In the genomic region with DNA sequence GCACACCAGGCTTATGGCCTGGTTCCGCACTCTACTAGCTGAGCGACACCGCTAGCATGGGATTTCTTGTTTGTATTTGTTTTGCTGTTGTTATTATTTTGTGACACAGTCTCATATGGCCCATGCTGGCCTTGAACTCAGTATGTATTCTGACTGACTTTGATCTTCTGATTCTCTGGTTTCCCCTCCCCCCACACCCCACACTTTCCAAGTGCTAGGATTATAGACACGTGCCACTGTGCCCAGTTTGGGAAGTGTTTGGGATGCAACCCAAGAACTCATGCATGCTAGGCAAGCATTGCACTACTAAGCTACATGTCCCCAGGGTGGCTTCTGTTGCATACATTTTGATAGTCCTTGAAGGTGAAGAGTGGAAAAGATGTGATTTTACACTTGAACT, we compare ENCODE assay signal across 8 mouse cellular contexts. TPM values are rescaled to one million over a fixed set of nuclear protein-coding genes. Genes with fewer than 3 reads are reported as not detected.
A peak's percentile ranks its signal among the peaks of the same experiment; 100 is the strongest.
DNase-seq lines count a peak whose midpoint lies in the region; ATAC-seq and TF ChIP-seq lines count a peak whose summit lies in the region.

No protein-coding gene starts in this region.

- H3ac ChIP-seq in myocyte (ENCODE audit: control insufficient read depth, insufficient read length): peak overlapping the region; percentile 78

- H3K4me3 ChIP-seq in neural tube, embryonic 11.5 days (ENCODE audit: low read depth, low read length): peak overlapping the region; percentile 65
- H3K4me3 ChIP-seq in intestine, embryonic 14.5 days (ENCODE audit: low read depth, low read length): peak overlapping the region; percentile 83
- peak overlapping the region; percentile 84 for H3K4me3 ChIP-seq in myocyte

- no peak for TF ChIP-seq POLR2A in myocyte (IDR thresholded peaks at IDR 0.05; ENCODE audit: insufficient read length, low read depth)

- H3K4me2 ChIP-seq in neural tube, embryonic 11.5 days (ENCODE audit: low read depth): peak overlapping the region; percentile 62
- peak overlapping the region; percentile 59 for H3K4me2 ChIP-seq in intestine, embryonic 14.5 days (ENCODE audit: low read length)
- H3K4me2 ChIP-seq in myocyte (ENCODE audit: low read depth): peak overlapping the region; percentile 79

- intact Hi-C loops in gastrocnemius, postnatal 36 days (cut with DNase I): no loop called here

- no peaks in the 10 kb centered on the region for H3K27me3 ChIP-seq in neural tube, embryonic 11.5 days (ENCODE audit: control insufficient read depth, insufficient read depth, low read length)
- no peaks in the 10 kb centered on the region for H3K27me3 ChIP-seq in intestine, embryonic 14.5 days (replicated peaks; ENCODE audit: control insufficient read depth, insufficient read depth, low read length)
- H3K27me3 ChIP-seq in myocyte (ENCODE audit: control insufficient read depth, insufficient read depth, insufficient read length): no peaks in the 10 kb centered on the region

- no peaks in the 10 kb centered on the region for H3K9me3 ChIP-seq in neural tube, embryonic 11.5 days (ENCODE audit: control insufficient read depth, low read length)
- H3K9me3 ChIP-seq in intestine, embryonic 14.5 days (ENCODE audit: control insufficient read depth, low read length): no peaks in the 10 kb centered on the region

- H3K36me3 ChIP-seq in neural tube, embryonic 11.5 days (ENCODE audit: control insufficient read depth, insufficient read depth, low read length): no peaks in the 10 kb centered on the region
- peaks cover 26% of the 10 kb centered on the region for H3K36me3 ChIP-seq in intestine, embryonic 14.5 days (ENCODE audit: control insufficient read depth, insufficient read depth, low read length)
- no peaks in the 10 kb centered on the region for H3K36me3 ChIP-seq in myocyte (ENCODE audit: control insufficient read depth, insufficient read depth)

- no peak overlapping the region for H3K27ac ChIP-seq in neural tube, embryonic 11.5 days (ENCODE audit: low read depth, low read length)
- no peak overlapping the region; the same call in 1 of the 2 replicates for H3K27ac ChIP-seq in intestine, embryonic 14.5 days (ENCODE audit: low read depth)

- DNase-seq in adrenal gland, postnatal 14 days: peak; percentile 13
- DNase-seq in adrenal gland, adult 8-10 months: no peak
- DNase-seq in neural tube, embryonic 11.5 days (ENCODE audit: low spot score): no peak
- DNase-seq in neural tube, embryonic 10.5 days (ENCODE audit: extremely low spot score, low spot score): no peak
- no peak for DNase-seq in intestine, embryonic 14.5 days (ENCODE audit: low spot score)
- DNase-seq in gastrocnemius, postnatal 36 days: no peak

- no peak overlapping the region for H3K9ac ChIP-seq in neural tube, embryonic 11.5 days (ENCODE audit: low read length)
- H3K9ac ChIP-seq in intestine, embryonic 14.5 days (ENCODE audit: low read length): peak overlapping the region; percentile 89

- no peak for ATAC-seq in neural tube, embryonic 11.5 days (ENCODE audit: insufficient read depth, low FRiP score, low TSS enrichment)
- no peak for ATAC-seq in intestine, embryonic 14.5 days (replicated peaks; ENCODE audit: low FRiP score, low TSS enrichment, low read depth)
- ATAC-seq in granulocyte monocyte progenitor cell, adult 5-6 weeks (replicated peaks; ENCODE audit: poor library complexity, severe bottlenecking): no peak

- no peaks in the 10 kb centered on the region for H3K4me1 ChIP-seq in neural tube, embryonic 11.5 days (ENCODE audit: control insufficient read depth, insufficient read depth, low read length)
- H3K4me1 ChIP-seq in intestine, embryonic 14.5 days (replicated peaks; ENCODE audit: control insufficient read depth, insufficient read depth, low read length): no peaks in the 10 kb centered on the region; the same call in 1 of the 2 replicates

- H3K79me2 ChIP-seq in myocyte (ENCODE audit: control insufficient read depth, insufficient read depth): peaks cover 18% of the 10 kb centered on the region

- 79% methylated on average over 4 of the region's 4 CpGs for WGBS in neural tube, embryonic 11.5 days
- WGBS in intestine, embryonic 14.5 days: 74% methylated on average over 4 of the region's 4 CpGs

TF ChIP-seq in myocyte, 11 proteins besides CTCF, POLR2A, EP300 and RAD21:
- TF ChIP-seq TCF3 (IDR thresholded peaks at IDR 0.05; ENCODE audit: insufficient read length, low read depth) (no peak), USF1 (IDR thresholded peaks at IDR 0.05; ENCODE audit: low read depth) (no peak), CEBPB (IDR thresholded peaks at IDR 0.05; ENCODE audit: insufficient read depth, poor library complexity, severe bottlenecking) (no peak), MAX (IDR thresholded peaks at IDR 0.05; ENCODE audit: low read depth) (no peak), REST (IDR thresholded peaks at IDR 0.05; ENCODE audit: insufficient read depth, insufficient read length) (no peak), MYOD1 (IDR thresholded peaks at IDR 0.05; ENCODE audit: control insufficient read depth in 1 of 3, insufficient read length in 2 of 3, low read depth in 2 of 3) (no peak), SRF (IDR thresholded peaks at IDR 0.05; ENCODE audit: control insufficient read depth, insufficient read length, low read depth) (no peak), MYOG (IDR thresholded peaks at IDR 0.05; ENCODE audit: control insufficient read depth in 1 of 3, insufficient read depth in 1 of 3, insufficient read length in 2 of 3, low read depth in 2 of 3) (no peak), POLR2AphosphoS2 (IDR thresholded peaks at IDR 0.05; ENCODE audit: insufficient read length, low read depth) (no peak), E2F4 (IDR thresholded peaks at IDR 0.05; ENCODE audit: insufficient read depth) (no peak), TCF12 (IDR thresholded peaks at IDR 0.05; ENCODE audit: insufficient read depth, poor library complexity, severe bottlenecking) (no peak)

RNA-seq across cellular contexts. Expression of gene Slc35f5, which starts 1.4 kb away (rescaled TPM):
- 40.4 and 46.4 TPM in 2 replicates for total RNA-seq in adrenal gland, postnatal 14 days (2021)
- total RNA-seq in adrenal gland, adult 8-10 months (2022): 10 to 100 TPM; 32.6 to 43.8 (median 38.3) TPM
- polyA plus RNA-seq in neural tube, embryonic 11.5 days (2014; fragmentation: Nextera tagmentation; extraction: Ambion mirVana): 27.9 and 29.6 TPM in 2 replicates
- 49.1 and 51.4 TPM in 2 replicates for polyA plus RNA-seq in intestine, embryonic 14.5 days (2014; fragmentation: Nextera tagmentation; extraction: Ambion mirVana)
- polyA plus RNA-seq in myocyte (2012; fragmentation: generic; extraction: Trizol): 14.5 TPM
- total RNA-seq in gastrocnemius, postnatal 36 days (2021): 10 to 100 TPM; 14.8 to 18.8 TPM
- 7.8 and 17.7 TPM in 2 replicates for total RNA-seq in granulocyte monocyte progenitor cell, adult 5-6 weeks (2014; fragmentation: Nextera tagmentation)
- 7.4 and 9.4 TPM in 2 replicates for total RNA-seq in granulocyte monocyte progenitor cell, adult 5-6 weeks (2017)
